Mouse (Mus musculus): ENCODE measurements around the gene Olfr825. TPM values are rescaled to one million over a fixed set of nuclear protein-coding genes. Genes with fewer than 3 reads are reported as not detected.

Gene Olfr825
- polyA plus RNA-seq, 1 experiment from 2014 or later = not detected

Other genes with a start within 250 kb of the Olfr825 start
- not detected in 2 replicates for gene Olfr818, start 217.7 kb downstream of the Olfr825 start, polyA plus RNA-seq (2015; fragmentation: Nextera tagmentation; extraction: Ambion mirVana)
- gene Olfr819, start 199.5 kb downstream of the Olfr825 start, polyA plus RNA-seq (2015; fragmentation: Nextera tagmentation; extraction: Ambion mirVana) = not detected in 2 replicates
- not detected in 2 replicates for gene Olfr247, start 190.6 kb downstream of the Olfr825 start, polyA plus RNA-seq (2015; fragmentation: Nextera tagmentation; extraction: Ambion mirVana)
- not detected in 2 replicates for gene Gm10310, start 181.7 kb downstream of the Olfr825 start, polyA plus RNA-seq (2015; fragmentation: Nextera tagmentation; extraction: Ambion mirVana)
- gene Olfr820, start 154.1 kb downstream of the Olfr825 start, polyA plus RNA-seq (2015; fragmentation: Nextera tagmentation; extraction: Ambion mirVana) = not detected in 2 replicates
- not detected in 2 replicates for gene Olfr821, start 136.4 kb downstream of the Olfr825 start, polyA plus RNA-seq (2015; fragmentation: Nextera tagmentation; extraction: Ambion mirVana)
- gene Olfr822, start 95.6 kb downstream of the Olfr825 start, polyA plus RNA-seq (2015; fragmentation: Nextera tagmentation; extraction: Ambion mirVana) = not detected in 2 replicates
- gene Olfr823, start 51.4 kb downstream of the Olfr825 start, polyA plus RNA-seq (2015; fragmentation: Nextera tagmentation; extraction: Ambion mirVana) = not detected in 2 replicates
- not detected in 2 replicates for gene Olfr824, start 36.8 kb downstream of the Olfr825 start, polyA plus RNA-seq (2015; fragmentation: Nextera tagmentation; extraction: Ambion mirVana)
- not detected in 2 replicates for gene Olfr826, start 17.4 kb upstream of the Olfr825 start, polyA plus RNA-seq (2015; fragmentation: Nextera tagmentation; extraction: Ambion mirVana)
- gene Olfr827, start 47.6 kb upstream of the Olfr825 start, polyA plus RNA-seq (2015; fragmentation: Nextera tagmentation; extraction: Ambion mirVana) = not detected in 2 replicates
- gene Neurod4, start 113.5 kb upstream of the Olfr825 start, polyA plus RNA-seq (2015; fragmentation: Nextera tagmentation; extraction: Ambion mirVana) = not detected in 2 replicates
- gene Tespa1, start 156.1 kb upstream of the Olfr825 start, polyA plus RNA-seq (2015; fragmentation: Nextera tagmentation; extraction: Ambion mirVana) = 0.74 and 1.6 TPM in 2 replicates
- gene Vmn2r84, start 227.6 kb upstream of the Olfr825 start, polyA plus RNA-seq (2015; fragmentation: Nextera tagmentation; extraction: Ambion mirVana) = not detected in 2 replicates